Mouse (Mus musculus) CH12.LX (cell line): ENCODE data around the gene Flt1. TPM values are rescaled to one million over a fixed set of nuclear protein-coding genes. Genes with fewer than 3 reads are reported as not detected.

Experiments used
- DNase-seq: peaks from one replicate; pipeline ENCODE4 v3.0.0-alpha.2; 2013; ENCODE audit errors: extremely low read depth
- H3K27ac ChIP-seq: 2 replicates; pipeline ENCODE4 v1.5.1; 2012; ENCODE audit warnings: low read depth, mild to moderate bottlenecking, control low read depth, moderate library complexity; ENCODE audit not compliant: insufficient read depth
- H3K27me3 ChIP-seq: replicated peaks from 2 replicates; pipeline ENCODE3; 2012; ENCODE audit warnings: inconsistent platforms
- H3K36me3 ChIP-seq, 2 experiments: replicated peaks in 1 of 2; 2 replicates each; pipeline versions ENCODE3 to v1.6.1; 2012; ENCODE audit warnings: inconsistent platforms in 1 of 2, low read length in 1 of 2, mild to moderate bottlenecking in 1 of 2, mixed read lengths in 1 of 2, moderate library complexity in 1 of 2; ENCODE audit not compliant: control insufficient read depth in 1 of 2, insufficient read depth in 1 of 2
- H3K4me1 ChIP-seq, 2 experiments: 2 replicates each; pipeline ENCODE4 v1.6.1; 2012; ENCODE audit warnings: inconsistent platforms in 1 of 2, moderate library complexity in 1 of 2; ENCODE audit not compliant: insufficient read depth in 2 of 2, control insufficient read depth in 1 of 2
- H3K4me2 ChIP-seq: 2 replicates; pipeline ENCODE4 v1.6.1; 2012; ENCODE audit warnings: low read depth, mild to moderate bottlenecking, control low read depth; ENCODE audit not compliant: poor library complexity, insufficient read depth, severe bottlenecking
- H3K4me3 ChIP-seq, 3 experiments: fragments of 150-350 bp in 1 of 3; sonication (generic) in 1 of 3; replicated peaks in 1 of 3; 2 replicates each; pipeline versions ENCODE3 to v1.5.1; 2011 to 2012; ENCODE audit warnings: low read depth in 2 of 3, low read length in 2 of 3, mild to moderate bottlenecking in 2 of 3, moderate library complexity in 2 of 3, control low read depth in 1 of 3, improper control_type of control experiment in 1 of 3, inconsistent platforms in 1 of 3, mixed read lengths in 1 of 3; ENCODE audit not compliant: poor library complexity in 1 of 3
- H3K79me2 ChIP-seq: replicated peaks from 2 replicates; pipeline ENCODE4 v1.6.1; 2012; ENCODE audit warnings: mild to moderate bottlenecking, moderate library complexity; ENCODE audit not compliant: control insufficient read depth, poor library complexity, insufficient read depth, severe bottlenecking; ENCODE audit errors: extremely low read depth
- H3K9ac ChIP-seq: 2 replicates; pipeline ENCODE4 v1.6.1; 2012; ENCODE audit warnings: low read depth, mild to moderate bottlenecking, control low read depth, moderate library complexity; ENCODE audit not compliant: insufficient read depth
- H3K9me3 ChIP-seq: replicated peaks from 2 replicates; pipeline ENCODE3; 2012; ENCODE audit warnings: low read length, inconsistent platforms, mixed read lengths
- BHLHE40 ChIP-seq: IDR thresholded peaks from 2 replicates; pipeline ENCODE4 v1.6.1; 2011; ENCODE audit warnings: mild to moderate bottlenecking, low read depth, low read length, improper control_type of control experiment
- E2F4 ChIP-seq: IDR thresholded peaks from 2 replicates; pipeline ENCODE4 v1.6.1; 2011; ENCODE audit warnings: low read depth, low read length, improper control_type of control experiment; ENCODE audit not compliant: insufficient replicate concordance
- ELF1 ChIP-seq: IDR thresholded peaks from 2 replicates; pipeline ENCODE4 v1.6.1; 2014; ENCODE audit warnings: low read depth, mild to moderate bottlenecking, inconsistent platforms, low read length, improper control_type of control experiment
- HCFC1 ChIP-seq: IDR thresholded peaks from 2 replicates; pipeline ENCODE4 v1.6.1; 2012; ENCODE audit warnings: low read depth, mild to moderate bottlenecking, inconsistent platforms, low read length, improper control_type of control experiment
- IRF4 ChIP-seq: IDR thresholded peaks from 2 replicates; pipeline ENCODE4 v1.6.1; 2014; ENCODE audit warnings: low read depth, mild to moderate bottlenecking, inconsistent platforms, low read length, improper control_type of control experiment
- JUN ChIP-seq: IDR thresholded peaks from 2 replicates; pipeline ENCODE4 v1.6.1; 2011; ENCODE audit warnings: low read depth, mild to moderate bottlenecking, low read length, improper control_type of control experiment, moderate library complexity; ENCODE audit not compliant: insufficient read depth
- JUND ChIP-seq: conservative IDR thresholded peaks from 2 replicates; pipeline ENCODE4 v1.6.1; 2011; ENCODE audit warnings: low read depth, low read length, improper control_type of control experiment
- KAT2A ChIP-seq: IDR thresholded peaks from 2 replicates; pipeline ENCODE4 v1.6.1; 2012; ENCODE audit warnings: low read length, improper control_type of control experiment, inconsistent platforms; ENCODE audit not compliant: insufficient replicate concordance
- MAX ChIP-seq: IDR thresholded peaks from 2 replicates; pipeline ENCODE4 v1.6.1; 2011; ENCODE audit warnings: low read length, improper control_type of control experiment
- MAZ ChIP-seq: IDR thresholded peaks from 2 replicates; pipeline ENCODE4 v1.6.1; 2012; ENCODE audit warnings: low read depth, mild to moderate bottlenecking, inconsistent platforms, low read length, improper control_type of control experiment, moderate library complexity
- MXI1 ChIP-seq: IDR thresholded peaks from 2 replicates; pipeline ENCODE4 v1.6.1; 2011; ENCODE audit warnings: mild to moderate bottlenecking, low read depth, low read length, improper control_type of control experiment
- MYC ChIP-seq: IDR thresholded peaks from 2 replicates; pipeline ENCODE4 v1.6.1; 2011; ENCODE audit warnings: low read depth, mild to moderate bottlenecking, improper control_type of control experiment, low read length
- NRF1 ChIP-seq: IDR thresholded peaks from 2 replicates; pipeline ENCODE4 v1.6.1; 2014; ENCODE audit warnings: low read depth, mild to moderate bottlenecking, inconsistent platforms, low read length, improper control_type of control experiment, moderate library complexity
- TBP ChIP-seq: conservative IDR thresholded peaks from 2 replicates; pipeline ENCODE4 v1.6.1; 2011; ENCODE audit warnings: low read depth, low read length, improper control_type of control experiment
- UBTF ChIP-seq: IDR thresholded peaks from 2 replicates; pipeline ENCODE4 v1.6.1; 2012; ENCODE audit warnings: low read depth, mild to moderate bottlenecking, inconsistent platforms, low read length, improper control_type of control experiment, moderate library complexity
- USF2 ChIP-seq: conservative IDR thresholded peaks from 2 replicates; pipeline ENCODE4 v1.6.1; 2011; ENCODE audit warnings: low read depth, low read length, improper control_type of control experiment
- ZC3H11A ChIP-seq: IDR thresholded peaks from 2 replicates; pipeline ENCODE4 v1.6.1; 2012; ENCODE audit warnings: low read depth, mild to moderate bottlenecking, inconsistent platforms, low read length, improper control_type of control experiment
- ZKSCAN1 ChIP-seq: IDR thresholded peaks from 2 replicates; pipeline ENCODE4 v1.6.1; 2012; ENCODE audit warnings: low read depth, inconsistent platforms, low read length, improper control_type of control experiment, borderline replicate concordance
- ZMIZ1 ChIP-seq: IDR thresholded peaks from 2 replicates; pipeline ENCODE4 v1.6.1; 2012; ENCODE audit warnings: low read depth, mild to moderate bottlenecking, inconsistent platforms, low read length, improper control_type of control experiment
- ZNF384 ChIP-seq: IDR thresholded peaks from 2 replicates; pipeline ENCODE4 v1.6.1; 2012; ENCODE audit warnings: low read depth, low read length, improper control_type of control experiment, inconsistent platforms
- dilution Hi-C: fragments of 300-500 bp; cut with MboI; formaldehyde crosslinking; loops from 2 replicates; pipeline ENCODE4 v1.14.3; 2020; ENCODE audit warnings: low sequenced_read_pairs; ENCODE audit not compliant: extremely low pct_unique_long_range_greater_than_20kb, extremely low pct_ligation_motif_present
- in situ Hi-C: fragments of 300-500 bp; cut with MboI; formaldehyde crosslinking; loops from 3 replicates; pipeline ENCODE4 v1.14.3; 2019; ENCODE audit warnings: low sequenced_read_pairs, low pct_ligation_motif_present, low pct_unique_long_range_greater_than_20kb, mixed read lengths
- polyA plus RNA-seq: library from polyadenylated mRNA; unstranded; fragments of >175 nt; gene quantifications from 2 replicates; pipeline ENCODE4 v1.2.1, GENCODE M21; 2012; ENCODE audit warnings: low read depth; ENCODE audit not compliant: insufficient read length
- total RNA-seq, 2 experiments: library from RNA; depleted of rRNA; stranded (reverse); fragments of 300-350 nt in 1 of 2; fragments of >200 nt in 1 of 2; gene quantifications; 2 replicates each; pipeline ENCODE4 v1.2.3; 2012 to 2014

Flt1 gene
- total and polyA plus RNA-seq, 3 experiments = 0.27 to 0.94 (median 0.47) TPM

- H3K4me1 ChIP-seq = no peaks in the 10 kb centered on the region
- in situ Hi-C loops (no loop called here), dilution Hi-C loops (no loop called here)
- TF ChIP-seq JUND = no peak
- no peak for TF ChIP-seq ZKSCAN1
- TF ChIP-seq TBP = no peak
- no peak for TF ChIP-seq ELF1
- TF ChIP-seq ZNF384 = no peak
- no peak for TF ChIP-seq USF2
- no peaks in the 10 kb centered on the region for H3K9me3 ChIP-seq
- no peaks in the 10 kb centered on the region for H3K27me3 ChIP-seq
- no peak overlapping the region for H3K9ac ChIP-seq
- DNase-seq = no peak
- H3K79me2 ChIP-seq = no peaks in the 10 kb centered on the region
- no peak overlapping the region for H3K4me3 ChIP-seq
- H3K36me3 ChIP-seq = peaks cover 70 to 89% of the 10 kb centered on the region in 2 experiments
- no peak overlapping the region for H3K27ac ChIP-seq
- no peak overlapping the region for H3K4me2 ChIP-seq
Observed at GRCm38 (mm10) chr5:147539409-147539808, 186.4 kb downstream of the Flt1 start.

- DNase-seq = no peak
- in situ Hi-C loops (no loop called here), dilution Hi-C loops (no loop called here)
- Histone ChIP-seq H3K4me3 (no peak overlapping the region), H3K4me1 (0 out of 4 replicates have a peak, but pooled peaks cover 0 to 1% of the 10 kb centered on the region in 2 experiments), H3K4me2 (no peak overlapping the region), H3K36me3 (peaks cover 53 to 80% of the 10 kb centered on the region in 2 experiments), H3K9ac (no peak overlapping the region), H3K27me3 (no peaks in the 10 kb centered on the region), H3K9me3 (no peaks in the 10 kb centered on the region), H3K79me2 (no peaks in the 10 kb centered on the region), H3K27ac (no peak overlapping the region; the same call in 1 of the 2 replicates)
- no peak for TF ChIP-seq NRF1
- no peak for TF ChIP-seq UBTF
- TF ChIP-seq ZC3H11A = no peak
- TF ChIP-seq MAX = no peak
- TF ChIP-seq JUN = no peak
- TF ChIP-seq KAT2A = no peak
- TF ChIP-seq E2F4 = no peak
- no peak for TF ChIP-seq MAZ
- TF ChIP-seq MYC = no peak
- no peak for TF ChIP-seq USF2
- TF ChIP-seq ZMIZ1 = no peak
- no peak for TF ChIP-seq IRF4
- TF ChIP-seq MXI1 = no peak
- TF ChIP-seq BHLHE40 = no peak
- TF ChIP-seq HCFC1 = no peak
- no peak for TF ChIP-seq ELF1
Observed at GRCm38 (mm10) chr5:147532031-147532430, 193.8 kb downstream of the Flt1 start.
